Mouse (Mus musculus) splenic B cell, adult 2 months (primary cell): ENCODE results near the gene Myo15.

Source experiments
- DNase-seq: peaks from one replicate; pipeline ENCODE4 v3.0.0-alpha.2; 2011; ENCODE audit warnings: low read depth, low spot score
- H3K27me3 ChIP-seq: 2 replicates; pipeline ENCODE4 v1.6.1; 2012; ENCODE audit warnings: mild to moderate bottlenecking, low read length, moderate library complexity, mixed read lengths; ENCODE audit not compliant: control insufficient read depth, poor library complexity, insufficient read depth, severe bottlenecking
- H3K36me3 ChIP-seq: 2 replicates; pipeline ENCODE4 v1.6.1; 2012; ENCODE audit warnings: mild to moderate bottlenecking, low read length, moderate library complexity, mixed read lengths; ENCODE audit not compliant: control insufficient read depth, poor library complexity, insufficient read depth, severe bottlenecking

The Myo15 gene

DNA sequence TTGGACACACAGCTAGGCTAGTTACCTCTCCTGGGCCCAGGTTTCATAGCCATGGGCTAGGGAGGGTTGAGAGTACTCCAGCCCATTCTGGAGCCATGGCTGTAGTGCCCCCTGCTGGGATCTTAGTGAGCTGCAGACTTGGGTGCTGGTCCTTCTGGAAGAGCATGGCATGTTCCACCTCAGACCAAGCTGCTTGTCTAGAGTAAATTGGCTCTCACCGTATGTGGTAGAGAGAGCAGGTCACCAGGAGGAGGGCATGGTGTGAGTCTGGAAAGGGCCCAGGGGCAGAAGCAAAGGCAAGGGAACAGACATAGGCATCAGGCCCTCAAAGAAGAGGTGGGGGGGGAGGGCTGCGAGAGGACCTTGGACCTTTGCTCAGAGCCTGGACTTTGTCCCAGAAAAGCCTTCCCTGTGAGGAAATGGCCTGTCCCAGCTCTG lies 3.2 kb upstream of the Myo15 start:
- Histone ChIP-seq H3K27me3 (no peaks in the 10 kb centered on the region), H3K36me3 (peaks cover 13% of the 10 kb centered on the region)
- DNase-seq: peak; percentile 57

- Histone ChIP-seq H3K36me3 (peaks cover 7% of the 10 kb centered on the region), H3K27me3 (no peaks in the 10 kb centered on the region)
- DNase-seq: no peak
These were observed 1.6 kb downstream of the Myo15 start for GRCm38 (mm10) chr11:60470743-60471142.

GRCm38 (mm10) chr11:60474534-60474933 lies 5.4 kb downstream of the Myo15 start:
- no peak for DNase-seq

DNA sequence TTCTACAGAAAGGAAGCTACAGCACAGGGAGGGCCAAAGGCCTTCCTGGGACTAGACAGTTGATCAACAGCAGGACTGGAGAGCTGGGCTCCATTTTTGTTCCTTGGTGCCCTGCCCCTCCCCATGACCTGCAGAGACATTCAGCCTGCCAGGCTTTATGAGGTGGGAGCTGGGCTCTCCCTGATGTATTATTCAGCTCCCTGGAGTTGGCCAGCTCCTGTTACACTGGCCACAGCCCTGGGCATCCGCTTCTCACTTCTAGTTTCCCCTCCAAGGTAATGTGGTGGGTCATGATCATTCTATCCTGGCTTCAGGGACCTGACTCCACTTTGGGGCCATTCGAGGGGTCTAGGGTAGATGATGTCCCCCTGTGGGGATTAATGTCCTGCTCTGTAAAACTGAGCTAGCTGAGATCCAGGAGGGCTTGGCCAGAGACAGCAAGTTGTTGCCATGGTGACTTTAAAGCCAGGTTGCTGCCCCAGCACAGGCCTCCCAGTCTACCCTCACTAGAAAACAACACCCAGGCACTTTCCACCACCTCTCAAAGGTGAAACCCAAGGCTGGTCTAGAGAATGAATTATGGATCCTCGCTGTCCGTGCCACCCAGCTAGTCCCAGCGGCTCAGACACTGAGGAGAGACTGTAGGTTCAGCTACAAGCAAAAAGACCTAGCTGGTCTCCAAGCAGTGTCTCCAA lies 6.7 kb downstream of the Myo15 start:
- H3K36me3 ChIP-seq: no peaks in the 10 kb centered on the region
- no peaks in the 10 kb centered on the region for H3K27me3 ChIP-seq
- DNase-seq: no peak

More at GRCm38 (mm10) chr11:60474534-60474933, 5.4 kb downstream of the Myo15 start:
- no peaks in the 10 kb centered on the region for H3K27me3 ChIP-seq
- H3K36me3 ChIP-seq: no peaks in the 10 kb centered on the region

GRCm38 (mm10) chr11:60478121-60478520 lies 9.0 kb downstream of the Myo15 start:
- no peaks in the 10 kb centered on the region for H3K36me3 ChIP-seq
- H3K27me3 ChIP-seq: no peaks in the 10 kb centered on the region
- DNase-seq: no peak

- no peaks in the 10 kb centered on the region for H3K27me3 ChIP-seq
- no peak for DNase-seq
- H3K36me3 ChIP-seq: no peaks in the 10 kb centered on the region
These were observed 17.1 kb downstream of the Myo15 start for GRCm38 (mm10) chr11:60486267-60486666.

DNA sequence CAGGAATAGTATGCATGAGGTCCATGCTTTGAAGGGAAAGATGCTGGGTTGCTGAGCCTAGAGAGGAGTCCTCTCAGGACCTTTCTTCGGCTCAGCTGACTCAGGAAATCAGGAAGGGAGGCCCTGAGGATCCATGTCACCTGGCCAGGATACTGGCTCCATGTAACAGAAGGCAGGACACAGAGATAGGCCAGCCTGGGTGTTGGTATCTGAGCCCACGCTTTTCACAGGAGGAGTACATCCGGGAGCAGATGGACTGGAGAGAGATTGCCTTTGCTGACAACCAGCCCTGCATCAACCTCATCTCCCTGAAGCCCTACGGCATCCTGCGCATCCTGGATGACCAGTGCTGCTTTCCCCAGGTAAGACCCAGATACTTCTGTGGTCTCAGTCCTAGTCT lies 23.6 kb downstream of the Myo15 start:
- Histone ChIP-seq H3K36me3 (no peaks in the 10 kb centered on the region), H3K27me3 (no peaks in the 10 kb centered on the region)
- no peak for DNase-seq

- no peak for DNase-seq
- Histone ChIP-seq H3K36me3 (no peaks in the 10 kb centered on the region), H3K27me3 (no peaks in the 10 kb centered on the region)
These were observed 26.6 kb downstream of the Myo15 start for GRCm38 (mm10) chr11:60495692-60496091.

GRCm38 (mm10) chr11:60507281-60507680 lies 38.1 kb downstream of the Myo15 start:
- no peak for DNase-seq

DNA sequence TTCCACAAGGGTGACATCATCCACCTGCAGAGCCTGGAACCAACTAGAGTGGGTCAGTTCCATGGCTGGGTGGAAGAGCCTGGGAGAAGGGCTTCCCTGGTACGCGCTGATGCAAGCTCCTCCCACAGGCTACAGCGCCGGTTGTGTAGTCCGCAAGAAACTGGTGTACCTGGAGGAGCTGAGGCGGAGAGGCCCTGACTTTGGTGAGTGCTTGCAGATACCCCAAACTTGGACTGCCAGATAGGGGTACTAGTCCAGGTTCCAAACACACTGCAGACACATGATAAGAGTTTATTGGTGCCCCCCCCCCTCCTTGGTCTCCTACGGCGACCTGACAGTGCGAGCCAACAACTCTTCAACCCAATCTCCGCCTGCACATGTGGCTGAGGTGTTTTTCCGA lies 39.8 kb downstream of the Myo15 start:
- Histone ChIP-seq H3K36me3 (no peaks in the 10 kb centered on the region), H3K27me3 (no peaks in the 10 kb centered on the region)
- DNase-seq: no peak

More at GRCm38 (mm10) chr11:60507281-60507680, 38.1 kb downstream of the Myo15 start:
- H3K36me3 ChIP-seq: no peaks in the 10 kb centered on the region
- no peaks in the 10 kb centered on the region for H3K27me3 ChIP-seq

DNA sequence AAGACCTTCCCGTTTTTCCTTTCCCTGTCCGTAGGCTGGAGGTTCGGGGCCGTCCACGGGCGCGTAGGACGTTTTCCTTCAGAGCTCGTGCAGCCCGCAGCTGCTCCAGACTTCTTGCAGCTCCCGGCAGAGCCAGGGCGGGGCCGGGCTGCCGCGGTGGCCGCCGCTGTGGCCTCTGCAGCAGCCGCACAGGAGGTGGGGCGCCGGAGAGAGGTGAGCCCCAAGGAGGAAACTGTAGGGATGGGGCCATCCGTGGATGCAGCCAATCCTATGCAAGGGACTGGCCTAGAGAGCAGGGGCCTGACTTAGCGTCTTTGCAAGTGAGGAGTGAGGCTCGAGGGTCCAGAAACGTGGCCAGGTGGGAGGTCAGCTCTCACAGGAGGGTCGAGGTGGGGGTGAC lies 40.4 kb downstream of the Myo15 start:
- DNase-seq: no peak
- Histone ChIP-seq H3K27me3 (no peaks in the 10 kb centered on the region), H3K36me3 (no peaks in the 10 kb centered on the region)

DNA sequence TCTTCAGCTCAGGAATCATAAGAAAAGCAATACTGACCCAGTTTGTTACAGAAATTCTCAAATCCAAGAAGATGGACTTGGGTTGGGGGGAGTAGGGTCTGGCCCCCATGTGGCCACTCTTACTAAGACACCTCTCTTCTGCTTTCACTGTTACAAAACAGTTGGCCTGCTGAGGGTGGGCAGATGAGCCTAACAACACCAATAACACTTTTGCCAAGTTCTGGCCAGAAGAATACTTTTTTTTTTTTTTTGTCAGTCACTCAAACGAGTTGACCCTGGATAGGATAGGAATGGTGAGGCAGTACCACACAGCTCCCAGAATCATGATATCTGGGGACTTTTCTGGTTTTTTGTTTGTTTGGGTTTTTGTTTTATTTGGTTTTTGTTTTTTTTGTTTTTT lies 42.8 kb downstream of the Myo15 start:
- Histone ChIP-seq H3K27me3 (no peaks in the 10 kb centered on the region), H3K36me3 (no peaks in the 10 kb centered on the region)
- no peak for DNase-seq

- H3K27me3 ChIP-seq: no peaks in the 10 kb centered on the region
- H3K36me3 ChIP-seq: no peaks in the 10 kb centered on the region
- no peak for DNase-seq
These were observed 43.4 kb downstream of the Myo15 start for GRCm38 (mm10) chr11:60512520-60512919.

GRCm38 (mm10) chr11:60514941-60515340 lies 45.8 kb downstream of the Myo15 start:
- no peak for DNase-seq
- Histone ChIP-seq H3K27me3 (no peaks in the 10 kb centered on the region), H3K36me3 (no peaks in the 10 kb centered on the region)

DNA sequence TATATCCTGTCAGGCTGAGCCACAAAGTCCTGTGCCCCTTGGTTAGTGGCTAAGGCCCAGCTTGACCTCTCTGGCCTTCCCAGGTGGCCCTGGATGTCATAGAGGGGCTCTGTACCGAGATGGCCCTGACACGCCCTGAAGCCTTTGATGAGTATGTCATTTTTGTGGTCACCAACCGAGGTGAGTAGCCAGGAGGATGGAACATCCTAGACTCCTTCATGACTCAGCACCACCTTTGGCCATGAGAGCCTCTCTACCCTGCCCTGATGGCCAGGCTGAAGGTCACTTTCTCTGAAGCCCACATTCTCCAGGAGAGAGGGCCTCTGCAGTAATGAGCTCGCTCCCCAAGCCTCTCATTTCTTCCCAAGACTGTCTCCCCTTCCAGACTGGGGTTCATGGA lies 49.2 kb downstream of the Myo15 start:
- Histone ChIP-seq H3K27me3 (no peaks in the 10 kb centered on the region; the same call in 1 of the 2 replicates), H3K36me3 (no peaks in the 10 kb centered on the region)
- DNase-seq: no peak

- H3K27me3 ChIP-seq: no peaks in the 10 kb centered on the region; the same call in 1 of the 2 replicates
- no peaks in the 10 kb centered on the region for H3K36me3 ChIP-seq
- DNase-seq: no peak
These were observed 52.9 kb downstream of the Myo15 start for GRCm38 (mm10) chr11:60522027-60522426.
